Mouse (Mus musculus) C2C12 (cell line): ENCODE data around the gene Bud13. TPM values are rescaled to one million over a fixed set of nuclear protein-coding genes. Genes with fewer than 3 reads are reported as not detected.
"Not testable (repeated sequence)": the region's sequence is repeated elsewhere in the genome, so short reads cannot be mapped to it uniquely, and the experiment has no call there.

Experiments used
- H3K27me3 ChIP-seq: one replicate; pipeline ENCODE4 v1.6.1; 2011; ENCODE audit not compliant: control insufficient read depth, insufficient read depth, insufficient read length
- H3K36me3 ChIP-seq: one replicate; pipeline ENCODE4 v1.6.1; 2011; ENCODE audit not compliant: control insufficient read depth, insufficient read depth
- H3K4me3 ChIP-seq: one replicate; pipeline ENCODE4 v1.5.1; 2011; ENCODE audit warnings: mild to moderate bottlenecking, control low read depth; ENCODE audit not compliant: poor library complexity, insufficient read depth, severe bottlenecking
- H3K79me2 ChIP-seq: one replicate; pipeline ENCODE4 v1.6.1; 2011; ENCODE audit not compliant: control insufficient read depth, insufficient read depth
- H3K79me3 ChIP-seq: one replicate; pipeline ENCODE4 v1.6.1; 2011; ENCODE audit warnings: low read depth, control low read depth
- H3ac ChIP-seq: one replicate; pipeline ENCODE3; 2011; ENCODE audit warnings: low read depth; ENCODE audit not compliant: control insufficient read depth, insufficient read length
- CEBPB ChIP-seq: IDR thresholded peaks from one replicate; pipeline ENCODE4 v1.6.1; 2011; ENCODE audit warnings: low read depth, mild to moderate bottlenecking, control low read depth, moderate library complexity
- CTCF ChIP-seq: IDR thresholded peaks from one replicate; pipeline ENCODE4 v1.5.1; 2011; ENCODE audit not compliant: control insufficient read depth, insufficient read depth, insufficient read length
- FOSL1 ChIP-seq: IDR thresholded peaks from one replicate; pipeline ENCODE4 v1.8.0; 2011; ENCODE audit warnings: mild to moderate bottlenecking, low read length; ENCODE audit not compliant: poor library complexity, insufficient read depth, severe bottlenecking
- MAX ChIP-seq: IDR thresholded peaks from one replicate; pipeline ENCODE4 v1.6.1; 2011; ENCODE audit warnings: mild to moderate bottlenecking, control low read depth
- MYOD1 ChIP-seq: IDR thresholded peaks from one replicate; pipeline ENCODE4 v1.6.1; 2011; ENCODE audit warnings: low read depth; ENCODE audit not compliant: control insufficient read depth, insufficient read length
- MYOG ChIP-seq: IDR thresholded peaks from one replicate; pipeline ENCODE4 v1.6.1; 2011; ENCODE audit not compliant: control insufficient read depth, insufficient read length; ENCODE audit errors: extremely low read depth
- USF1 ChIP-seq: IDR thresholded peaks from one replicate; pipeline ENCODE4 v1.6.1; 2011; ENCODE audit warnings: low read depth, mild to moderate bottlenecking, control low read depth, moderate library complexity
- polyA plus RNA-seq: library from polyadenylated mRNA; unstranded; fragments of >200 nt; fragmentation: generic; extraction: Trizol; gene quantifications from one replicate; pipeline ENCODE4 v1.2.1, GENCODE M21; 2012; ENCODE audit warnings: missing spikeins

Gene Bud13
- polyA plus RNA-seq, 1 experiment, result 11.5 TPM

DNA sequence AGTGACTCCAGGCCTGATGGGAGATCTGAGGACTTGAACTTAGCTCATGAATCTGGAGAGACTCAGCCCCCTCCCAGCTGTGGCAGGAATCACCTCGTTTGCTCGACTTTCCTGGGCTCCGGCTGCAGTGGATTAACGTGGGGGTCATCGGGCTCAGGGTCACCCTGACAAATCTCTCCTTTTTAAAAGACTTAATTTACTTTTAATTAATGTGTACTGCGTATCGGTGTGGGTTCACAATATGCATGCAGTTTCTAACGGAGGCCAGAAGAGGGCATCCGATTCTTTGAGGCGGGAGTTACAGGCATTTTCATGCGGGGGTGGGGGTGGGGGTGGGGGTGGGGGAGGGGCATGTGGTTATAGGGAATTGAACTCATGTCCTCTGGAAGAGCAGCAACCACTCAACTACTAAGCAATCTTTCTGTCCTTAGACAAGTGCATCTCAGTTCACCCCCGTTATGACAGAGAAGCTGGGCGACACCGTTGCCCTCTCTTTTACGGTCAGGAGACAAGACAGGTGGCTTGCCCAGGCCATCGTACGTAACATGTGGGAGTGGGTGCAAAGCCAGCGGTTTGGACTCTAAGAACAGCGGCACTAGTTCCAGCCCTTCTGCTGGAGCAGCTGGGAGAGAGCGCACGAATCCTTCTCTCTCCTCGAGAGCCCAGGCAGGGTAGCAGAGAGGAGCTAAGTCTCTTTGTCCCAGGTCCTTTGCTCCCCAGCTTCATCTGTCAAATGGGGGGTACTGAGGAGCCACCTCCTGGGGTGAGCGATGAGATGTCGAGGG, 47.2 kb downstream of the Bud13 start:
- H3K4me3 ChIP-seq, result no peak overlapping the region
- H3K79me2 ChIP-seq, result no peaks in the 10 kb centered on the region
- peaks cover 29% of the 10 kb centered on the region for H3K27me3 ChIP-seq
- no peak overlapping the region for H3ac ChIP-seq
- TF ChIP-seq CTCF, result no peak
- no peak for TF ChIP-seq MYOD1
- no peak for TF ChIP-seq MAX
- no peak for TF ChIP-seq USF1
- no peak for TF ChIP-seq FOSL1
- no peak for TF ChIP-seq MYOG
- no peak for TF ChIP-seq CEBPB
- no peaks in the 10 kb centered on the region for H3K36me3 ChIP-seq
- no peaks in the 10 kb centered on the region for H3K79me3 ChIP-seq

DNA sequence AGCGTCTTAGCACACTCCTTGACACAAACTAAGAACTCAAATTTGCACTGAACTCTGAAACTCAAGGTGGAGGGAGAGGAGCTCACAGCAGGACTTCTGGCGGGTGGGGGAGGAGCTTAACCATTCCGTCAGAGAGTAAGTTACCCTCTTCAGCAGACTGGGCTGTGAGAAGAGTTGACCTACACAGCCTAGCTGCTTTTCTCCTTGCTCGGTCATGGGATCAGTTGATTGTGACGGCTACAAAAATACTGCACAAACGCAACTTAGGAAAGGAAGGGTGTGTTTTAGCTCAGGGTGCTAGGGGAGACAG, 47.7 kb downstream of the Bud13 start:
- H3K4me3 ChIP-seq, result no peak overlapping the region
- TF ChIP-seq FOSL1, result no peak
- TF ChIP-seq MAX, result no peak
- TF ChIP-seq CEBPB, result no peak
- TF ChIP-seq USF1, result no peak
- no peak for TF ChIP-seq MYOD1
- no peak for TF ChIP-seq CTCF
- no peak for TF ChIP-seq MYOG

GRCm38 (mm10) chr9:46331301-46331700, 48.5 kb downstream of the Bud13 start:
- Histone ChIP-seq H3ac (no peak overlapping the region), H3K4me3 (no peak overlapping the region), H3K79me3 (no peaks in the 10 kb centered on the region), H3K79me2 (no peaks in the 10 kb centered on the region), H3K27me3 (peaks cover 26% of the 10 kb centered on the region), H3K36me3 (no peaks in the 10 kb centered on the region)
- TF ChIP-seq USF1 (no peak), MYOG (no peak), CTCF (no peak), MAX (no peak), CEBPB (no peak), MYOD1 (no peak), FOSL1 (no peak)

More for the DNA sequence above, 47.7 kb downstream of the Bud13 start:
- H3K27me3 ChIP-seq, result peaks cover 26% of the 10 kb centered on the region
- no peak overlapping the region for H3ac ChIP-seq
- no peaks in the 10 kb centered on the region for H3K79me2 ChIP-seq
- no peaks in the 10 kb centered on the region for H3K36me3 ChIP-seq
- no peaks in the 10 kb centered on the region for H3K79me3 ChIP-seq

GRCm38 (mm10) chr9:46334471-46335025, 51.7 kb downstream of the Bud13 start:
- no peaks in the 10 kb centered on the region for H3K79me3 ChIP-seq
- TF ChIP-seq CEBPB (no peak), MYOD1 (no peak), FOSL1 (no peak), MYOG (no peak), MAX (no peak), USF1 (no peak), CTCF (no peak)
- H3K27me3 ChIP-seq, result peaks cover 21% of the 10 kb centered on the region
- H3ac ChIP-seq, result no peak overlapping the region
- H3K79me2 ChIP-seq, result no peaks in the 10 kb centered on the region
- no peak overlapping the region for H3K4me3 ChIP-seq
- H3K36me3 ChIP-seq, result no peaks in the 10 kb centered on the region

- peaks cover 21% of the 10 kb centered on the region for H3K27me3 ChIP-seq
- no peaks in the 10 kb centered on the region for H3K79me2 ChIP-seq
- H3K79me3 ChIP-seq, result no peaks in the 10 kb centered on the region
- no peak overlapping the region for H3K4me3 ChIP-seq
- no peak for TF ChIP-seq MYOD1
- TF ChIP-seq FOSL1, result no peak
- no peak for TF ChIP-seq CTCF
- TF ChIP-seq USF1, result no peak
- no peak for TF ChIP-seq MYOG
- TF ChIP-seq MAX, result no peak
- no peak for TF ChIP-seq CEBPB
- no peak overlapping the region for H3ac ChIP-seq
- H3K36me3 ChIP-seq, result no peaks in the 10 kb centered on the region
Measured at GRCm38 (mm10) chr9:46335461-46335995, 52.7 kb downstream of the Bud13 start.

GRCm38 (mm10) chr9:46336294-46336693, 53.5 kb downstream of the Bud13 start:
- H3ac ChIP-seq, H3K79me2 ChIP-seq, H3K79me3 ChIP-seq, H3K36me3 ChIP-seq, H3K4me3 ChIP-seq: not testable (repeated sequence)
- peaks cover 21% of the 10 kb centered on the region for H3K27me3 ChIP-seq
